Mouse (Mus musculus) limb, embryonic 12.5 days (tissue): ENCODE results near the gene Lrp1. TPM values are rescaled to one million over a fixed set of nuclear protein-coding genes. Genes with fewer than 3 reads are reported as not detected.

Source experiments
- ATAC-seq: fragments of 200-750 bp; cut with Nextera tagmentation; 2 replicates; pipeline ENCODE4 v1.8.0; 2017; ENCODE audit warnings: low read depth, moderate TSS enrichment; ENCODE audit not compliant: insufficient number of reproducible peaks, insufficient read depth, low FRiP score, low TSS enrichment
- H3K27ac ChIP-seq: fragments of 300-500 bp; sonication (generic); 2 replicates; pipeline ENCODE4 v1.5.1; 2016; ENCODE audit warnings: mild to moderate bottlenecking, moderate library complexity
- H3K27me3 ChIP-seq: fragments of 300-500 bp; sonication (generic); 2 replicates; pipeline ENCODE4 v1.6.1; 2016; ENCODE audit warnings: mild to moderate bottlenecking, moderate library complexity
- H3K36me3 ChIP-seq: fragments of 300-500 bp; sonication (generic); 2 replicates; pipeline ENCODE4 v1.6.1; 2016; ENCODE audit warnings: mild to moderate bottlenecking, moderate library complexity
- H3K4me1 ChIP-seq: fragments of 300-500 bp; sonication (generic); replicated peaks from 2 replicates; pipeline ENCODE4 v1.6.1; 2016
- H3K4me2 ChIP-seq: fragments of 300-500 bp; sonication (generic); 2 replicates; pipeline ENCODE4 v1.6.1; 2016; ENCODE audit warnings: mild to moderate bottlenecking, moderate library complexity
- H3K4me3 ChIP-seq: fragments of 300-500 bp; sonication (generic); replicated peaks from 2 replicates; pipeline ENCODE4 v1.5.1; 2016; ENCODE audit warnings: mild to moderate bottlenecking
- H3K9ac ChIP-seq: fragments of 300-500 bp; sonication (generic); replicated peaks from 2 replicates; pipeline ENCODE4 v1.6.1; 2016; ENCODE audit warnings: mild to moderate bottlenecking, moderate library complexity
- H3K9me3 ChIP-seq: fragments of 300-500 bp; sonication (generic); 2 replicates; pipeline ENCODE4 v1.6.1; 2016; ENCODE audit warnings: mild to moderate bottlenecking, moderate library complexity
- WGBS: fragments of 180-500 bp; shearing (Covaris S2); methylation state at CpG from one replicate; pipeline ENCODE4 v1.1.7; 2016; 5-methylcytosine and 5-hydroxymethylcytosine counted together
- polyA plus RNA-seq: library from polyadenylated mRNA; unstranded; fragments of >200 nt; fragmentation: Nextera tagmentation; extraction: Ambion mirVana; gene quantifications from 2 replicates; pipeline ENCODE4 v1.2.1, GENCODE M21; 2016

Lrp1 gene
- polyA plus RNA-seq, 1 experiment from 2014 or later: 87.6 TPM

DNA sequence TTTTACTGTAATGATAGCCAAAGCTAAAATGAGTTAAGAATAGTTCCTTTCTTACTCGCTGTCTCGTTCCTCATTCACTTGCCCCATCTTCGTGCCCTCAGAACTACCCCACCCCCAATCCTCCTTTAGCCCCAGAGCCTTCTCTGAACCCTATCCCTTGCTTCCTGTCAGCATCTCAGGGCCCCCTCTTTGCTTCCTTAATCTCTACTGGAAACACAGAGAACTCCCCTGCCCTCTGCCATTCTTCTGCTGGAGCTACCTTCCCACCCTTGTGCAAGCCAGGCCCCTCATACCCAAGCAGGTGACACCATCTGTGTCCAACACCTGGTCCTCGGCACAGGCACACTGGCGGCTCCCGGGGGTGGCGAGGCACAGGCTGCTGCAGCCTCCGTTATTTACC, 33.2 kb downstream of the Lrp1 start:
- 90% methylated on average over 8 of the region's 8 CpGs for WGBS
- H3K4me2 ChIP-seq: no peak overlapping the region
- H3K9me3 ChIP-seq: no peaks in the 10 kb centered on the region
- ATAC-seq: no peak
- H3K36me3 ChIP-seq: peaks cover 96% of the 10 kb centered on the region
- no peaks in the 10 kb centered on the region for H3K4me1 ChIP-seq
- H3K9ac ChIP-seq: no peak overlapping the region
- no peak overlapping the region for H3K27ac ChIP-seq
- no peak overlapping the region for H3K4me3 ChIP-seq
- H3K27me3 ChIP-seq: no peaks in the 10 kb centered on the region

DNA sequence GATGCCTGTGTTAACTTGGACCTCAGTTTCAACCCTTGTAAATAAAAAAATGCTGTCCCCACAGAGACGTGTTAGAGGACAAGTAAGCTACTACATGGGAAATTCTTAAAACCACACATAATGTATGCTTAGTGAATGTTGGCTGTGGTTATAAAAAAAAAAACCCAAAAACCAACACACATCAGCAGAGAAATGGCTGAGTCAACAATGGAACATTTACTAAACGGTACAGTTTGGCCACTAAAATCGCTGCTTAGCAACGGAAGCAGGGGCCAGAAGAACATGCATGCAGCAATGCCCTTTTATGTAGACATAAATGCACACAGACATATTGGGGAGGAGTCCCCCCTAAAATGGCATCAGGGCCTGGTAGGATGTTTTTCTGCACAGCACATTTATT, 34.7 kb downstream of the Lrp1 start:
- Histone ChIP-seq H3K4me3 (no peak overlapping the region), H3K27ac (no peak overlapping the region), H3K36me3 (peaks cover 96% of the 10 kb centered on the region), H3K27me3 (no peaks in the 10 kb centered on the region), H3K9ac (no peak overlapping the region), H3K4me2 (no peak overlapping the region), H3K4me1 (no peaks in the 10 kb centered on the region), H3K9me3 (no peaks in the 10 kb centered on the region)
- WGBS: 84% methylated on average over 4 of the region's 4 CpGs
- no peak for ATAC-seq

DNA sequence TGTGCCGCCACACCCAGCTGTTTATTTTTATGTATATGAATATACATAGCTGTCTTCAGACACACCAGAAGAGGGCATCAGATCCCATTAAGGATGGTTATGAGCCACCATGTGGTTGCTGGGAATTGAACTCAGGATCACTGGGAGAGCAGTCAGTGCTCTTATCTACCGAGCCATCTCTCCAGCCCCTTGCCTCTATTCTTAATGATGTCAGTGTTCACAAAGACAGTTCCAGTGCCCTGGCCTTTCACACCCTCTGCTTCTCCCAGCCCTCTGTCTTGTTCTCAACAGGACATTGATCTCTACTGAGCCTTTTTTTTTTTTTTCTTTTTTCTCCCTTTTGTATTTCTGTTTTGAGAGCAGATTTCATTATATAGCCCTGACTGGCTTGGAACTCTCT, 35.4 kb downstream of the Lrp1 start:
- H3K4me3 ChIP-seq: no peak overlapping the region
- 83% methylated on average over 2 of the region's 2 CpGs for WGBS
- no peaks in the 10 kb centered on the region for H3K4me1 ChIP-seq
- H3K9me3 ChIP-seq: no peaks in the 10 kb centered on the region
- no peaks in the 10 kb centered on the region for H3K27me3 ChIP-seq
- ATAC-seq: no peak
- no peak overlapping the region for H3K4me2 ChIP-seq
- peaks cover 96% of the 10 kb centered on the region for H3K36me3 ChIP-seq
- H3K9ac ChIP-seq: no peak overlapping the region
- no peak overlapping the region for H3K27ac ChIP-seq

DNA sequence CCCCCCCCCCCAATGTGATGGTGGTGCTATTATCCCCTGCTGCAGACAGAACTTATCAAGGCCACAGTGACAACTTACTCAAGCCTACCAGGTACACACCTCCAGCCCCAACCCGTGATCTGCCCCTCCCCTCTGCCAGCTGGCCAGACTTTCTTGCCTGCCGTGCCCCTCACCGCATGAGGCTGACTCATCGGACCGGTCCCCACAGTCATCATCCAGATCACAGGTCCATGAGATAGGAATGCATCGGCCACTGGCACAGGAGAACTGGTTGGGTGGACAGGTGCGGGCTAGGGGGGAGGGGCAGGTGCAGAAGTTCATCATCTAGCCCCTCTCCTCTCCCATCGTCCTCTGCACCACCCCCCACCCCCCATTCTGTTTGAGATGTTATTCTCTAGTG, 37.3 kb downstream of the Lrp1 start:
- Histone ChIP-seq H3K9me3 (no peaks in the 10 kb centered on the region), H3K27ac (no peak overlapping the region), H3K27me3 (no peaks in the 10 kb centered on the region), H3K4me1 (no peaks in the 10 kb centered on the region), H3K4me2 (no peak overlapping the region), H3K9ac (no peak overlapping the region), H3K36me3 (peaks cover 96% of the 10 kb centered on the region), H3K4me3 (no peak overlapping the region)
- no peak for ATAC-seq
- 81% methylated on average over 8 of the region's 8 CpGs for WGBS

DNA sequence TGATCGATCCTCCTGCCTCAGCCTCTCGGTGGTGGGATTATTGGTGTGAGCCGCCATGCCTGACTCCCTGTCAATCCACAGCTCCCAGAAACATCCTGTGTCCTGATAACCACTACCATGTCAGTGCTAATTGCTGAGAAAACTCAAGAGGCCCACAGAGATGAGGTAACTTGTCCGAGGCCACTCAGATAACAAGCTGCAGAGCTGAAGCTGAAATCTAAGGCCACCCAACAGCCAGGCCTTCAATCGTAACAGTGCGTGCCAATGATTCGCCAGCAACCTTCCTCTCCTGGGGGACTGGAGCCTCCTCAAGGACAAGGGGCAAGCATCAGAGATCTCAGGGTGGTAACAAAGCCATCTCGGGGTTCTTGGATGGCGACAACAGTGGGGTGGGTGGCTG, 39.7 kb downstream of the Lrp1 start:
- Histone ChIP-seq H3K36me3 (peaks cover 98% of the 10 kb centered on the region), H3K4me1 (no peaks in the 10 kb centered on the region), H3K4me2 (no peak overlapping the region), H3K27ac (no peak overlapping the region), H3K9ac (no peak overlapping the region), H3K9me3 (no peaks in the 10 kb centered on the region), H3K4me3 (no peak overlapping the region), H3K27me3 (no peaks in the 10 kb centered on the region)
- ATAC-seq: no peak
- 92% methylated on average over 9 of the region's 9 CpGs for WGBS

DNA sequence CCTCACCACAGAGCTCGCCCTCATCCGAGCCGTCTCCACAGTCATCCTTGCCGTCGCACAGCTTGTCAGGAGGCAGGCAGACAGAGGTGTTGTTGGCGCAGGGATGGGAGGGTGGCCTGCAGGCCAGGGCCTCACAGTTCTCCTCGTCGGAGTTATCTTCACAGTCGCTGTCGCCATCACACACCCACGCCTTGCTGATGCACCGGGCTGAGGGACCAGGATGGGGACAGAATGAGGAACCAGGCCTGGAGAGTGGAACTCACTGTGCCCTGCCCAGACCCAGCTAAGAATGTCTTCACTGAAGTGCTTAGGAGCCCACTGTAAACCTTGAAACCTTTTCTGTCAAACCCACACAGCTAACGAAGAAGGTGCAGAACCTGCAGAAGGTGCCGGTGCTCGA, 43.0 kb downstream of the Lrp1 start:
- H3K4me3 ChIP-seq: no peak overlapping the region
- ATAC-seq: no peak
- no peaks in the 10 kb centered on the region for H3K4me1 ChIP-seq
- H3K27ac ChIP-seq: no peak overlapping the region
- peaks cover 100% of the 10 kb centered on the region for H3K36me3 ChIP-seq
- H3K4me2 ChIP-seq: no peak overlapping the region
- WGBS: 84% methylated on average over 15 of the region's 15 CpGs
- no peaks in the 10 kb centered on the region for H3K27me3 ChIP-seq
- H3K9me3 ChIP-seq: no peaks in the 10 kb centered on the region
- H3K9ac ChIP-seq: no peak overlapping the region

DNA sequence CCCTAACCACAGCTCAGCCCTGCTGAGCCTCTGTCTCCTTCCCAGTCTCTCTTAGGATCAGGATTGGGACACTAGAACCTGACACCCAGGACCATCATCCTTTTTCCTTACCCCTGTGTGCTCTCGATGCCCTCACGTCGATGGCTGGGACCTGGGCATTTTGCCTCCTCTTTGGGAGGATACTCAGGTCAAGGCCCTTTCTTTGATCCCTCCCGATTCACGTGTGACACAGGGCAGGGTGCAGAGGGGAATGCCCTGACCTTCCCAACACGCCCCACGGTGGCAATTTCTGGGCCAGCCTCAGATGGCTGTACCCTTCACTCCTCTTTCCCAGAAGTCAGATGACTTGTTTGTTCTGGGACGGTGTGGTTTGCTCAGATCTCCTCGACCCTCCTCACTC, 43.8 kb downstream of the Lrp1 start:
- Histone ChIP-seq H3K27me3 (no peaks in the 10 kb centered on the region), H3K4me1 (no peaks in the 10 kb centered on the region), H3K36me3 (peaks cover 100% of the 10 kb centered on the region), H3K9me3 (no peaks in the 10 kb centered on the region), H3K9ac (no peak overlapping the region), H3K27ac (no peak overlapping the region), H3K4me2 (no peak overlapping the region), H3K4me3 (no peak overlapping the region)
- no peak for ATAC-seq
- 77% methylated on average over 9 of the region's 9 CpGs for WGBS

DNA sequence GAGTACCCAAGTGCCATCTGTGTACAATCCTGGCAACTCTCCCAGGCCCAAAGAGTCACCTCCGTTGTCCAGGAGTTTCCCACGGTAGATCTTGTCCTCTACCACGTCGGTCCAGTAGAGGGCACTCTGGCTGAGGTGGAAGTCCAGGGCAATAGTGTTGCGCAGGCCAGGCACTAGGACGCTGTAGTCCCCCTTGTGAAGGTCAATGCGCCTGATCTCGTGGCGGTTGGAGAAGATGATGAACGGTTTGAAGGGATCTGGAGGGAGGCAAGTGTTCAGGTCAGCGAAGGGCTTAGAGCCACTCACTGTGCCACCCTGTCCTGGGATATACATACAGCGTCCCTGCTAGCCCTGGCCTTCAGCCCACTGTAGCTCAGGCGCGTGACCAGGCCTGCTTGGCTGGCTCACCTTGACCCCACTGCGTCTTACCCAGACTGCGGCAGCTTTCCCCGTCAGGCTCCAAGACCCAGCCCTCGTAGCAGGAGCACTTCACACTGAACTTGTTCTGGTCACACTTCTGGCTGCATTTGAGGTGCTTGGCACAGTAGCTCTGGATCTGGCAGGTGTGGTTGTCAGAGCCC, 44.5 kb downstream of the Lrp1 start:
- Histone ChIP-seq H3K27me3 (no peaks in the 10 kb centered on the region), H3K4me3 (no peak overlapping the region), H3K27ac (no peak overlapping the region), H3K36me3 (peaks cover 100% of the 10 kb centered on the region), H3K9ac (no peak overlapping the region), H3K4me1 (no peaks in the 10 kb centered on the region), H3K9me3 (no peaks in the 10 kb centered on the region), H3K4me2 (no peak overlapping the region)
- no peak for ATAC-seq
- WGBS: 69% methylated on average over 18 of the region's 18 CpGs

DNA sequence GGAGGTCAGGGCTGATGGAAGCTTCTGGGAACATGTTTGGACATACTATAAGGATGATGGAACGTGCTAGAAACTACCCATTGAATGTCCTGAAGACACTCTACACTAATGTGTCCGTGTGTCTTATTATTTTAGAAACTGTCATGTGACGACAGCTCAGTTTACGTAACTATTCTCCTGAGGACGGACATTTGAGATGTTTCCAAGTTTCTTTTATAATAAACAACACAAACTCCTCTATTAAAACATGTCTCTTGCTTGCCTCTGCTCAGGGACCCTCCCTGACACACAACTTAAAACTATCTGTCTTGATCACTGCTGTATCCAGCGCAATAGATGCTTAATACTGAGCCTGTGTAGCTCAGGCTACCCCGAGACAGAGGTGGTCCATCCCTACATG, 45.2 kb downstream of the Lrp1 start:
- WGBS: 96% methylated on average over 7 of the region's 7 CpGs
- Histone ChIP-seq H3K9ac (no peak overlapping the region), H3K36me3 (peaks cover 100% of the 10 kb centered on the region), H3K27ac (no peak overlapping the region), H3K4me3 (no peak overlapping the region), H3K9me3 (no peaks in the 10 kb centered on the region), H3K4me2 (no peak overlapping the region), H3K27me3 (no peaks in the 10 kb centered on the region), H3K4me1 (no peaks in the 10 kb centered on the region)
- no peak for ATAC-seq

DNA sequence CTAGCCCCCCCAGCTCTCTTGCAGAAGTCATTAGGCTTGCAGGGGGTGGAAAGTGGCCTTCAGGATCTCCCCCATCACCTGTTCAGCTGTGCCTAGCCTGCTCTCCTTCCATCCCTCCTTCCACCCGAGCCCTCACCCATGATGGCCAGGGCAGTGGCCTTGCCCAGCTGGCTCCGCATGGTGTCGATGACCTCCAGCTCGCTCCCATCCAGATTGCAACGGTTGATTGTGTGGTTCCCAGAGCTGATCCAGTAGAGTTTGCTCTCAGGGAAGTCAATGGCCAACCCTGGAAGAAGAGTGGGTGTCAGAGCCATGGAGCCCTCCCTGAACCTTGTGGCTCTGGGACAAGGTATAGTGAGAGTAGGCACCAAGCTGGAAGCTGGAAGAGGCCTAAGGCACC, 48.7 kb downstream of the Lrp1 start:
- H3K9ac ChIP-seq: no peak overlapping the region
- peaks cover 94% of the 10 kb centered on the region for H3K36me3 ChIP-seq
- H3K4me3 ChIP-seq: no peak overlapping the region
- no peak overlapping the region for H3K27ac ChIP-seq
- H3K4me2 ChIP-seq: no peak overlapping the region
- H3K27me3 ChIP-seq: no peaks in the 10 kb centered on the region
- ATAC-seq: no peak
- H3K9me3 ChIP-seq: no peaks in the 10 kb centered on the region
- no peaks in the 10 kb centered on the region for H3K4me1 ChIP-seq
- 94% methylated on average over 5 of the region's 5 CpGs for WGBS

DNA sequence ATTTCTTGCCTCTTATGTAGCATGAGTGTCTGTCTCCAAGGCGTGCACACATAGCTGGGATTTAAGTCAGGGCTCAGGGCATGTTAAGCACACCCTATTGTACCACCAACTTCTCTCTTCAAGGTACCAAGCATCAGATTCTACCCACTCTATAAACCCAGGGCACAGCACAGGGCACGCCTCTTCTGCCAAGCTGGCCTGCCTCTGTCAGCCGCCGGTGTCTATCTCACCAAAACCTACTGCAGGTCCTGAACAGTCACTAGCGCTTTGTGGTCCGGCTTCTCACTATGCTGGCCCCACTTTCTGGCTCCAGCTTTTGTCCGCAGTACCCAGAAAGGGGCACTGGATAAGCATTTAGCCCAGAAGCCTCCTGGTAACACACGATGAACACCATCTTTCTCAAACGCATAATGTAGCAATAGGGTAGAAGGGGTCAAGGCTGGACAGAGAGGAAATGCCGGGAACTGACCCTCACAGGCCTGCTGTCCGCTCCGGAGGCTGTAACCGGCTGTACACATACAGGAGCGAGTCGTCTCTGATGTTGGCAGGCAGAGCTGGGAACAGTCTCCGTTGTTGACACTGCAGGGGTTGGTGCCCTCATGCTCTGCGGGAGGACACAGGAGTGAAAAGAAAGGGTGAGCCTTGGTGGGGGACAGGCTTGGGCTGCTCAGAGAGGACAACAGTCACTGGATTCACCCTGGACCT, 49.9 kb downstream of the Lrp1 start:
- H3K27ac ChIP-seq: no peak overlapping the region
- H3K36me3 ChIP-seq: peaks cover 94% of the 10 kb centered on the region
- H3K27me3 ChIP-seq: no peaks in the 10 kb centered on the region
- H3K4me3 ChIP-seq: no peak overlapping the region
- no peaks in the 10 kb centered on the region for H3K9me3 ChIP-seq
- ATAC-seq: no peak
- no peak overlapping the region for H3K4me2 ChIP-seq
- no peaks in the 10 kb centered on the region for H3K4me1 ChIP-seq
- H3K9ac ChIP-seq: no peak overlapping the region
- WGBS: 93% methylated on average over 17 of the region's 17 CpGs

DNA sequence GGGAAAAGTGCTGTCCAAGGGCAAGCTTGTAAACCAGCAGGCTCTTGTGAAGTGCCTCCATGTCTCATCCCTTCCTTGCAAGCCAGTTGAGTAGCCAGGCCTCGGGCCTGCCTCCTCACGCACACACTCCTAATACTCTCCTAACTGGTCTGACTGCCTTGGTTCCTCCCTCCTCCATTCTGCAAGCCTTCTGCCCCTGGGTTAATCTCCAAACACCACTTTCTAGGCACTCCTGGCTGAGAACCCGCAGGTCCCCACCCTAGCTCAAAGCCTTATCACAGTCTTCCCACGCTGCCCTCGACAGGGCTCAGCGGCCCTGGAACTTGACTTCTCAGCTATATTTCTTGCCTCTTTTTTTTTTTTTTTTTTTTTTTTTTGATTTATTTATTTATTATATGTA, 50.6 kb downstream of the Lrp1 start:
- H3K36me3 ChIP-seq: peaks cover 93% of the 10 kb centered on the region
- H3K4me1 ChIP-seq: no peaks in the 10 kb centered on the region
- no peaks in the 10 kb centered on the region for H3K9me3 ChIP-seq
- no peak for ATAC-seq
- WGBS: 76% methylated on average over 6 of the region's 6 CpGs
- H3K27me3 ChIP-seq: no peaks in the 10 kb centered on the region
- H3K4me3 ChIP-seq: no peak overlapping the region
- no peak overlapping the region for H3K4me2 ChIP-seq
- H3K27ac ChIP-seq: no peak overlapping the region
- no peak overlapping the region for H3K9ac ChIP-seq
